8 mouse cellular contexts compared by ENCODE assay signal in genomic region chrX:72986841-72987519, GRCm38 (mm10). TPM values are rescaled to one million over a fixed set of nuclear protein-coding genes. Genes with fewer than 3 reads are reported as not detected.
DNase-seq lines count a peak whose midpoint lies in the region; ATAC-seq and TF ChIP-seq lines count a peak whose summit lies in the region.

Gene Zfp185, plus strand, starts transcription at chrX:72987339.

- H3K4me2 ChIP-seq in embryonic facial prominence, embryonic 14.5 days (ENCODE audit: low read depth, low read length) = peak within 1 kb of the TSS; percentile 63
- H3K4me2 ChIP-seq in heart, embryonic 13.5 days = peak within 1 kb of the TSS; percentile 74
- peak within 1 kb of the TSS; percentile 69 for H3K4me2 ChIP-seq in kidney, embryonic 15.5 days

- 18% methylated on average over 8 of the region's 45 CpGs for WGBS in embryonic facial prominence, embryonic 14.5 days
- 14% methylated on average over 32 of the region's 45 CpGs for WGBS in heart, embryonic 13.5 days
- WGBS in kidney, embryonic 15.5 days = 24% methylated on average over 37 of the region's 45 CpGs
- WGBS in small intestine, adult 2 months = 13% methylated on average over 42 of the region's 45 CpGs

- no peaks in the 10 kb centered on the region for H3K36me3 ChIP-seq in embryonic facial prominence, embryonic 14.5 days (ENCODE audit: control insufficient read depth, insufficient read depth, low read length)
- no peaks in the 10 kb centered on the region for H3K36me3 ChIP-seq in heart, embryonic 13.5 days
- no peaks in the 10 kb centered on the region for H3K36me3 ChIP-seq in kidney, embryonic 15.5 days
- H3K36me3 ChIP-seq in small intestine, adult 2 months (ENCODE audit: control insufficient read depth, insufficient read depth, low read length) = no peaks in the 10 kb centered on the region

- TF ChIP-seq POLR2A in small intestine, adult 2 months (IDR thresholded peaks at IDR 0.05; ENCODE audit: low read depth, low read length) = no peak

- peak; percentile 91 for ATAC-seq in embryonic facial prominence, embryonic 14.5 days (ENCODE audit: low read depth)
- ATAC-seq in heart, embryonic 13.5 days (ENCODE audit: extremely low read depth, insufficient number of reproducible peaks, low FRiP score, low TSS enrichment) = peak; percentile 33; the same call in 1 of the 2 replicates
- peak; percentile 93 for ATAC-seq in kidney, embryonic 15.5 days (replicated peaks; ENCODE audit: low FRiP score)

- TF ChIP-seq CTCF in small intestine, adult 2 months (IDR thresholded peaks at IDR 0.05; ENCODE audit: extremely low read depth, insufficient read length, insufficient replicate concordance, low read depth, low read length) = no peak

- H3K9ac ChIP-seq in embryonic facial prominence, embryonic 14.5 days (ENCODE audit: low read depth, low read length) = peak within 1 kb of the TSS; percentile 62
- H3K9ac ChIP-seq in heart, embryonic 13.5 days = peak within 1 kb of the TSS; percentile 74
- H3K9ac ChIP-seq in kidney, embryonic 15.5 days = peak within 1 kb of the TSS; percentile 35

- peak within 1 kb of the TSS; percentile 43 for H3K4me3 ChIP-seq in embryonic facial prominence, embryonic 14.5 days (ENCODE audit: low read depth, low read length)
- H3K4me3 ChIP-seq in heart, embryonic 13.5 days = peak within 1 kb of the TSS; percentile 54
- H3K4me3 ChIP-seq in kidney, embryonic 15.5 days (replicated peaks) = peak within 1 kb of the TSS; percentile 46
- H3K4me3 ChIP-seq in small intestine, adult 2 months (ENCODE audit: low read depth, low read length) = peak within 1 kb of the TSS; percentile 52

- peak; percentile 11 to 20 for DNase-seq in cerebellum, postnatal 25 days
- DNase-seq in cerebellum, adult 8-10 months = no peak
- DNase-seq in embryonic facial prominence, embryonic 14.5 days (ENCODE audit: low spot score) = peak; percentile 74
- peak; percentile 57 for DNase-seq in lung, postnatal 14 days
- DNase-seq in layer of hippocampus, adult 9-11 months = no peak

- H3K4me1 ChIP-seq in embryonic facial prominence, embryonic 14.5 days (ENCODE audit: control insufficient read depth, insufficient read depth, low read length) = no peaks in the 10 kb centered on the region; the same call in 1 of the 2 replicates
- no peaks in the 10 kb centered on the region for H3K4me1 ChIP-seq in heart, embryonic 13.5 days
- H3K4me1 ChIP-seq in kidney, embryonic 15.5 days = 0 out of 2 replicates have a peak, but pooled peaks cover 4% of the 10 kb centered on the region
- H3K4me1 ChIP-seq in small intestine, adult 2 months (ENCODE audit: control insufficient read depth, insufficient read depth, insufficient read length, low read length) = no peaks in the 10 kb centered on the region

- H3K27me3 ChIP-seq in embryonic facial prominence, embryonic 14.5 days (replicated peaks; ENCODE audit: control insufficient read depth, insufficient read depth, low read length) = no peaks in the 10 kb centered on the region
- H3K27me3 ChIP-seq in heart, embryonic 13.5 days (replicated peaks) = peaks cover 42% of the 10 kb centered on the region
- peaks cover 35% of the 10 kb centered on the region for H3K27me3 ChIP-seq in kidney, embryonic 15.5 days
- H3K27me3 ChIP-seq in small intestine, adult 2 months (ENCODE audit: control insufficient read depth, insufficient read depth, low read length) = no peaks in the 10 kb centered on the region

- H3K9me3 ChIP-seq in embryonic facial prominence, embryonic 14.5 days (ENCODE audit: control insufficient read depth, low read length) = no peaks in the 10 kb centered on the region
- no peaks in the 10 kb centered on the region for H3K9me3 ChIP-seq in heart, embryonic 13.5 days
- no peaks in the 10 kb centered on the region for H3K9me3 ChIP-seq in kidney, embryonic 15.5 days (replicated peaks)

- peak within 1 kb of the TSS; percentile 33; the same call in 1 of the 2 replicates for H3K27ac ChIP-seq in embryonic facial prominence, embryonic 14.5 days (replicated peaks; ENCODE audit: low read depth, low read length)
- H3K27ac ChIP-seq in heart, embryonic 13.5 days (replicated peaks) = peak within 1 kb of the TSS; percentile 32
- H3K27ac ChIP-seq in kidney, embryonic 15.5 days = 0 out of 2 replicates have a peak within 1 kb of the TSS, but pooled peaks have one; percentile 37
- no peak within 1 kb of the TSS for H3K27ac ChIP-seq in small intestine, adult 2 months (ENCODE audit: insufficient read depth, low read depth, low read length)

RNA-seq across cellular contexts. Expression of gene Zfp185, which starts in this region (rescaled TPM):
- 25.7 and 28.2 TPM in 2 replicates for polyA plus RNA-seq in embryonic facial prominence, embryonic 14.5 days (2014; fragmentation: Nextera tagmentation; extraction: Ambion mirVana)
- polyA plus RNA-seq in heart, embryonic 13.5 days (2015; fragmentation: Nextera tagmentation; extraction: Ambion mirVana) = 3.8 and 4.3 TPM in 2 replicates
- 6.2 and 7.2 TPM in 2 replicates for polyA plus RNA-seq in kidney, embryonic 15.5 days (2015; fragmentation: Nextera tagmentation; extraction: Ambion mirVana)
- polyA plus RNA-seq in small intestine, adult 2 months (2012; rRNA removed) = 0.03 and 0.18 TPM in 2 replicates

Comparison
In these comparisons a context has a peak if more than half of its experiments do, and no peak if none do; other contexts are left out.
1. DNase-seq: peak in cerebellum, postnatal 25 days (2 of 2), embryonic facial prominence, embryonic 14.5 days (single experiment) and lung, postnatal 14 days (single experiment); none in cerebellum, adult 8-10 months (single experiment) and layer of hippocampus, adult 9-11 months (single experiment).
2. ATAC-seq: peak in every context shown above with its lines; median percentile 93 in kidney, embryonic 15.5 days; 91 in embryonic facial prominence, embryonic 14.5 days; 33 in heart, embryonic 13.5 days.
3. Peak in every context shown above with its lines, with median percentiles within 50 percentile points of each other: H3K4me2 ChIP-seq, H3K4me3 ChIP-seq and H3K9ac ChIP-seq.